ENCODE assay signal across 15 mouse cellular contexts in the genomic region with DNA sequence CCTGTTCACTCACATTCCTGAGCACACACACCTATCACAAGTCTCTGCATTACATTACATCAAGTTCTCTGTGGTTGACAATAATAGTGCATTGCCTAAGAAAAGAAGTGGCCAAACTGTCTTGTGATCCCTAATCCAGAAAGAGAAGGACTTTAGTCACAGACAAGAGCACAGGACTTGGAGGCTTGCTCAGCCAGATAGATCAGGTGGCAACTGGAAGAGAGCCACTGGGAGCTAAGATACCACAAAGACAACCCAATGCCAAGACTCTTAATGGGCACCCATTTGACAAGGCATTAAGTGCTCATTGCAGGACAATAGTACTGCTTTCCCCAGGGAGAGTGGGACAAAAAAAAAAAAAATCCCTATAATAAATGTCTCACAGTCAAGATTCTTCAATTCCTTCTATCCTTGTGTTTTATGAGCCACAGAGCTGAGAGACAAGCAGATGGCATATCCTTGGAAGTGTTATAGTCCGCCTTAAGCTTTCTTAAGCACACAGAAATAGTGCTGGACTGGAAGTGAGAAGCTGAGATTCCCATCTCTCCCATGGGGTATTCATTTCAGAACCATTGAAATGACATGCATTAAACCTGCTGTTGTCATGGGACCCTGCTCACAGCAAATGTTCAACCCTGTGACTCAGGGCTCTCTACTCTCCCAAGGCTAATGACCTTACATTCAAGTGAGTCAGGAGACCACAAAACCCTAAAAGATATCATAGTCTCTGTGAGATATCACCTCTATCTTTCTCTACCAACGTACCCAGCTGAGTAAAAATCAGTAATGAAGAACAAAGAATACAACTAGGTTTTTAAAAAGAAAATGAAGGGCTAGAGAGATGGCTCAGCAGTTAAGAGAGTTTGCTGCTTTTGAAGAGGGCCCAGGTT. TPM values are rescaled to one million over a fixed set of nuclear protein-coding genes. Genes with fewer than 3 reads are reported as not detected.
DNase-seq lines count a peak whose midpoint lies in the region.
"Had no signal": no experiment of that assay in that cellular context is flagged by ENCODE, and none has a peak within 500 bp of the region (broad histone marks: within the 10 kb centered on the region; RNA-seq: fewer than 3 reads in every experiment).

No protein-coding gene starts in this region.

- DNase-seq in adrenal gland, adult (ENCODE audit: inconsistent age in 2 of 2, low spot score in 1 of 2), result peak; percentile 33 to 71
- no peak for DNase-seq in adrenal gland, postnatal 4 days (ENCODE audit: low spot score in 2 of 2)
- peak; percentile 73 to 83 for DNase-seq in heart, adult 18-20 months
- DNase-seq in heart, postnatal 4 days, result no peak
- peak; percentile 1 for DNase-seq in retina, embryonic 14.5 days (ENCODE audit: low spot score)
- DNase-seq in retina, postnatal 1 day, result no peak
- DNase-seq in telencephalon, adult 2 months (ENCODE audit: low read depth, low spot score), result peak; percentile 62
- DNase-seq in layer of hippocampus, postnatal 36 days, result no peak
- DNase-seq: cerebellum, adult 9-11 months; kidney, adult 11 months; lung, adult 2 months; thymus, adult 2 months had no signal

RNA-seq across cellular contexts. Expression of a gene that starts 10.5 kb away (rescaled TPM):
- total RNA-seq in adrenal gland, postnatal 4 days (2021), result not detected
- 1 to 10 TPM; 1.0 to 1.1 TPM for total RNA-seq in heart, adult 18-20 months (2021)
- total RNA-seq in heart, postnatal 4 days (2021), result under 1 TPM in 1 of 2 experiments, not detected in 1; 0.29 TPM
- not detected for total RNA-seq in layer of hippocampus, postnatal 36 days (2021)
- total RNA-seq: adrenal gland, postnatal 36 days; layer of hippocampus, postnatal 25 days had no signal

RNA-seq across cellular contexts. Expression of a gene that starts 20.4 kb away (rescaled TPM):
- under 1 TPM in 1 of 2 experiments, not detected in 1; 0.17 TPM for total RNA-seq in adrenal gland, postnatal 4 days (2021)
- total RNA-seq in heart, adult 18-20 months (2021), result not detected
- under 1 TPM in 1 of 2 experiments, not detected in 1; 0.17 TPM for total RNA-seq in heart, postnatal 4 days (2021)
- total RNA-seq in layer of hippocampus, postnatal 36 days (2021), result not detected
- total RNA-seq: adrenal gland, postnatal 36 days; heart, postnatal 14 days; layer of hippocampus, postnatal 25 days had no signal

RNA-seq across cellular contexts. Expression of a gene that starts 26.4 kb away (rescaled TPM):
- total RNA-seq in adrenal gland, postnatal 4 days (2021), result not detected
- total RNA-seq in heart, adult 18-20 months (2021), result not detected
- not detected for total RNA-seq in heart, postnatal 4 days (2021)
- total RNA-seq in layer of hippocampus, postnatal 36 days (2021), result not detected
- total RNA-seq: adrenal gland, postnatal 36 days; heart, postnatal 14 days; layer of hippocampus, postnatal 25 days had no signal

RNA-seq across cellular contexts. Expression of a gene that starts 32.1 kb away (rescaled TPM):
- total RNA-seq in adrenal gland, postnatal 4 days (2021), result not detected
- not detected for total RNA-seq in heart, adult 18-20 months (2021)
- not detected for total RNA-seq in heart, postnatal 4 days (2021)
- total RNA-seq in layer of hippocampus, postnatal 36 days (2021), result not detected
- total RNA-seq: adrenal gland, postnatal 36 days; heart, postnatal 14 days; layer of hippocampus, postnatal 25 days had no signal

RNA-seq across cellular contexts. Expression of a gene that starts 38.1 kb away (rescaled TPM):
- total RNA-seq in adrenal gland, postnatal 4 days (2021), result not detected
- not detected for total RNA-seq in heart, adult 18-20 months (2021)
- not detected for total RNA-seq in heart, postnatal 4 days (2021)
- not detected for total RNA-seq in layer of hippocampus, postnatal 36 days (2021)
- total RNA-seq: adrenal gland, postnatal 36 days; heart, postnatal 14 days; layer of hippocampus, postnatal 25 days had no signal

Comparison
In these comparisons a context has a peak if more than half of its experiments do, and no peak if none do; other contexts are left out.
1. DNase-seq: peak in adrenal gland, adult (2 of 2), heart, adult 18-20 months (2 of 2), retina, embryonic 14.5 days (single experiment) and telencephalon, adult 2 months (single experiment); none in adrenal gland, postnatal 4 days (0 of 2), heart, postnatal 4 days (single experiment), retina, postnatal 1 day (single experiment) and layer of hippocampus, postnatal 36 days (0 of 2).